Mouse (Mus musculus) forelimb bud, embryonic 11.5 days (tissue): ENCODE measurements at regions not wholly inside any gene's neighbourhood (a gene's known extent, or its start where the extent isn't known, plus 50 kb on each side); places are given as distances from the start of the nearest gene placed in this dataset.

ENCODE experiments used
- DNase-seq: peaks from one replicate; pipeline ENCODE4 v3.0.0-alpha.2; 2012; ENCODE audit warnings: low read depth, low spot score

DNA sequence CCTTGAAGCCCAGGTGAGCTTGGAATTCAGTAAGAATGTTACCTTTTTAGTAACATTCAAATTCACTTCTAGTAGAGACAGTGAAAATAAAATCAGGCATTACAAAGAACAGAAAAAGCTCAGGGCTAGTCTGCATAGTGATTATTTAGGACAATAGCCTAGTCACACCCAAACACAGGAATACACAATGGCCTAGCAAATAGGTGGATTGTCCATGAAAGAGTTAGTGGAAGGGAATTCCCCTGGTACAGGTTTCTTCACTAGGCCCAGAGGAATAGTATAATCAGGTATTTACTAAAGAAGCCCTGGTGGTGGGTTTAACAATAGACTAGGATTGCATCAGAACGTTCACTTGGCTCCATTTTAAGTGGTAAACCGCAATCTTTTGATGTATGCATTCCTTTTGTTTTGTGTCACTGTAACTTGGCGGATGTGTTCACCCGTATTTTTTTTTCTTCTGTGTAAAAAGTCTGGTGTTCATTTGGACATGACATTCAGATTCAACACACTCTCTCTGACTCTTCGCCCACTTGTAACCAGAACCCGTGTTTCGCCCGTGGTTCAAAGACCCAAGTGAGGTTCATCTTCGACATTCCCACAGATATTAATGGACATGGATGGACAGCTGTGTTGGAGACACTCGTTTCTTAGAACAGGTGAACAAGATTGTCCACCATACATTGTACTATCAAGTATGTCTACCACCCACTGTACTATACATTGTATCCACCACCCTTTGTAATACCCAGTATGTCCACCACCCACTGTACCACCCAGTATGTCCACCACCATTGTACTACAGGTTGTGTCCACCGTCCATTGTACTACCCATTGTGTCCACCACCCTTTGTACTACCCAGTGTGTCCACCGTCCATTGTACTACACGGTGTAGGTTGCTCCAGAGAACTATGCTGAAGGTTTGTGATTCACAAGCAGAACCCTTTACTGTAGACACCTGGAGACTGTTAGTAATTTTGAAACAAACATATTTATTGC is 146.9 kb upstream of the Negr1 start:
- no peak for DNase-seq

DNA sequence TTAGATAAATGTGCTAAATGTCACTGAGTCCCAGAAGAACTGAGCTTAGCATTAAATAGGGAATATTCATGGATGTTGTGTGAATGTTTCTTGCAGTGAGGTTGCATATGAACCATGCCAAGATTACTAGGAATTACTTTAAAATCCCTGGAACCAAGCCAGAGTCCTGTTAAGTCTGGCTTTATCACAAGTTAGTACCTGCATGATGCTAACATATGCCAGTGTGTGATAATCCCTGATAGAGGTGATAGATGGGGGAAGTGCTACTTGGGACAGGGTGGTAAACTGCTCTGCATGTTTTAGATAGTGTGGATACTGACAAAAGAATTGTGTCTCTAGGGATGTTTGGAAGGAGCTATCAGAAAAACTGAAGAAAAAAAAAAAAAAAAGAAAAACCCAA is 143.5 kb upstream of the Negr1 start:
- no peak for DNase-seq

DNA sequence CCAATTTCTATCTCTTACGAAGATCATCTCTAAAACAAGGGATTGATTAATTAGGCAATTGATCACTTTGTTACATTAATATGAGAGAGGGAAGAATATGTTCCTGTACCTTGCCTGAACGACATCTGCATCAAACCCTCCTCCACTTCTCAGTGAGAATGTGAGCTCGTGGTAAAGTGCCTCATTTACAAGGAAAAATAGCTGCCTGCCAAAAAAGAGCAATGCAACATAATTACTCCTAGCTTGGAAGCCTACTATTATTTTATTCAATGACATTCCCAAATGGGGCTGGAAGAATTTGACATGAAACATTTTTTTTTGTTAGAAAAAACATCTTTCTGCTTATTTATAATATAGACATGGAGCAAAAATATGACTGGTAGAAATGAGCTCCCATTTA is 138.5 kb upstream of the Negr1 start:
- no peak for DNase-seq

DNA sequence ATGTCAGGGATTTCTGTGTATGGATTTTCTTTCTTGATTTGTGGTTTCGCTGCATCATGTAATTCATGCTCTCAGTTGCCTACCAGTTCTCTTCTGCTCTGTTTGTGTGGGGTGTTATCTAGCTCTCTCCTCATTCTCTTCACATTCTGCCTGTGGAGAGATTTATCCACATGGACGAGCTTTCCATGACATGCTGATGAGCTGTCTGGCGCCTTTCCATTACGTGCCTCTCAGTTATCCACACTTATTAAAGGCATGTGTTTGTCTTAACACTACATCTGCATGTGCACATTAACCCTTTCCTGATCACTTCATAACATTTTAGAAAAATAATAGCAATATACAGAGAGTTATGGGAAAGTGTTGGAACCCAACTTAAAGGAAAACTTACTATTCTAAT is 106.6 kb upstream of the Negr1 start:
- DNase-seq, result no peak

- DNase-seq, result no peak
These were observed 98.3 kb upstream of the Negr1 start for GRCm38 (mm10) chr3:156463299-156463698.

DNA sequence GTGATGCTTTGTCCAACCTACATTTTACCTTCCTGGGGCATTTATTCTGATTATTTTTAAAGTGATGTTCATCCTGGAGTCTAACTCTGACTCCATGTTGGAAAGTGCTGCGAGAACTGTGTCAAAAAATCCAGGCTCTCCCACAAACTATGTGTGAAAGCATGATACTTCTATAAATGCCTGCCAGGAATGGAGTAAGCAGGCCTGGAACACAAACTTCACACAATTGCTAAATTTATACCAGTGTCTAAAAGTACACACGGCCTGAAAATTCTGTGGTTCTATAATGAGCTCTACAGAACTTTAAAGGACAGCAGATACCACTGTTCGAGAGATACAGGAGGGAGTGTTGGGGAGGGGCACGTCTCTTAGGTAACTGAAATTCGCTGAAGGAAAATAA is 96.0 kb upstream of the Negr1 start:
- no peak for DNase-seq

DNA sequence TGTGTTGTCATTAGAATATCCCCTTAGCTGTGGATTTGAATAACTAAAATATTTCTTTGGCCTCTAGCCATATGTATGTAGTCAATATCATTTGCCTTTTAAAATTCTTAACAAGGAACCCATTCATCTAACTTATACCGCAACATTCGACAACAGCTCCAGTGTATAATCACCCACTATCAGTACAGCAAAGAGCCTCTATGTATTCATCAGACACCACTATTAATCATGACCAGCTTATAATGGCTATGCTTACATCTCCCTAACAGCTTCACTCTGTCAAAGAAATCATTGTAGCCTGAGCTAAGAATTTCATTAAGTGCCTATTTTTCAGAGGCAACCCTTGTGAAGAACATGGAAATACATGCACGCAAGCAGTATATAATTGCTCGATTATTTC is 88.9 kb upstream of the Negr1 start:
- DNase-seq, result no peak
